Mouse (Mus musculus) MN1 (cell line): ENCODE data around the gene Kdm4a.

Experiments used
- DNase-seq: peaks from one replicate; pipeline ENCODE4 v3.0.0-alpha.2; 2016; ENCODE audit warnings: low spot score

Kdm4a gene

DNA sequence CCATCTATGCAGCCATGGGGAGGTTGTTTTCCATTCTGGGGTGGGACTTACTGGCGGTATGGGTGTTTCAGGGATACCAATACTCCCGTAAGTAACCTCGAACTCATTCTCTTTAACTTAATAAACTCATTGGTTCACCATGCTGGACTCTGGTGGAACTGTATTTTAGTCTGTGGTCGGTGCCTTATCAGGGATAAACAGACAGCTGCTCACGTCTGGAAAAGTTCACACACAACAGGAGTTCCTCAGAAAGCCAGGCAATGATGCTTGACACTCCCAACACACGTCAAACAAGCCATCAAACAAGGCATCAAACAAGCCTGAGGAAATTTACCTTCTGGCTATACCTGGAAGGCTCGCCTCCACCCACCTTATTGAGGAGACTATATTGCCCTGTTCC lies 64.7 kb downstream of the Kdm4a start:
- no peak for DNase-seq

DNA sequence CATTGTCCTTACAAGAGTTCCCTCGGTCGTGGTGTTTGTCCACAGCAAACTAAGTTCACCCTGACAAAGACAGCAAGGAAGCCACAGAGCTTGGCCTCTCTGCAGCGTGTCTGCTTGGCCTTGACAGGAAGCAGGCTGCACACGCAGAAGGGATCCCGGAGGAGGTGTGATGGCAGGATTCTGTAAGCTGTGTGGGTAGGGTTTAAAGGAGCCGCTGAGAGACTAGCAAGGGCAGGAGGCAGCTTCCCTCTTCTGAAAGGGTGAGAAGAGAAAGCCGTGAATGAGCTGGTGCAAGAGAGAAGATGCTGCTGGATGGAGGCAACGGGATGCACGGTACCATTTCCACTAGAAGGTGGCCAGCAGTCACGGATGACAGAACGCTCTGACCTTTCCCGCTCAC lies 67.2 kb downstream of the Kdm4a start:
- no peak for DNase-seq

GRCm38 (mm10) chr4:118109649-118110048 lies 70.2 kb downstream of the Kdm4a start:
- no peak for DNase-seq

- no peak for DNase-seq
Observed at GRCm38 (mm10) chr4:118108779-118109178, 71.1 kb downstream of the Kdm4a start.

- DNase-seq, result no peak
Observed at GRCm38 (mm10) chr4:118105256-118106053, 74.4 kb downstream of the Kdm4a start.

GRCm38 (mm10) chr4:118103280-118103830 lies 76.5 kb downstream of the Kdm4a start:
- no peak for DNase-seq

DNA sequence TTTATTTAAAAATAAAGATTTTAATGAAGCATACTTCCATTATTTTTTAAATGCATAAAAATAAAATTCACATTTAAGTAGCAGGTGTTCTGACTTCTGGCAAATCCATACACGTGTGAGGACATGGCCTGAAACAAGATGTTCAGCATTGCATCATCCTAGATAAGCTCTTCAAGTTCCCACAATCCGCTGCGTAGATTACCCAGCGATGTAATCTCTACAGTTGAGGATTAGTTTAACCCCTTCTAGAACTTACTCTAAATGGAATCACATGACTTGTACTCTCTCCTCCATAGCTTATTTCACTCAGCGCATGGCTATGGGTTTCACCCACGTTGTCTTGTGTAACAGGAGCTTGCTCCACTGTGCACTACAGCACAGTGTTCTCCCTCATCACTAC lies 78.3 kb downstream of the Kdm4a start:
- no peak for DNase-seq

- no peak for DNase-seq
Observed at GRCm38 (mm10) chr4:118099637-118100364, 80.0 kb downstream of the Kdm4a start.

- no peak for DNase-seq
Observed at GRCm38 (mm10) chr4:118098571-118098970, 81.3 kb downstream of the Kdm4a start.

GRCm38 (mm10) chr4:118096069-118096468 lies 83.8 kb downstream of the Kdm4a start:
- DNase-seq, result no peak

- DNase-seq, result no peak
Observed at GRCm38 (mm10) chr4:118092784-118093457, 86.9 kb downstream of the Kdm4a start.

DNA sequence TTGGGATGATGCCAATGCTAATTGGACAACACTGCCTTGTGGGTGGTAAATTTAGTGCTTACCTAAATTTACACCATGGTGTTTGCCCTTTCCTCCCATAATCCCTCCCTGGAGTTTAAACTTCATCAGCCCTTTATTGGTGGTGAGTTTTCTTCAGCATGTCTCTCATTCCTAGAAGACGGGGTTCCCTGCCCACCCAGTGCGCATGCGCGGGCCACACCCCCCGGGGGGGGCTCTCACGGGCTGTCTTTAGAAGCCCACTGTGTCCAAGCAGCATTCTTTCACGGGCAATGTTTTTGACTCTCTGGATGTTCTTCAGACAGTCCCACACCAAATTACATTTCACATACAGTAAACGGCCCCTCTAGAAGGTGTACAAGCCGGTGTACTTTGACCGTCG lies 89.4 kb downstream of the Kdm4a start:
- no peak for DNase-seq

DNA sequence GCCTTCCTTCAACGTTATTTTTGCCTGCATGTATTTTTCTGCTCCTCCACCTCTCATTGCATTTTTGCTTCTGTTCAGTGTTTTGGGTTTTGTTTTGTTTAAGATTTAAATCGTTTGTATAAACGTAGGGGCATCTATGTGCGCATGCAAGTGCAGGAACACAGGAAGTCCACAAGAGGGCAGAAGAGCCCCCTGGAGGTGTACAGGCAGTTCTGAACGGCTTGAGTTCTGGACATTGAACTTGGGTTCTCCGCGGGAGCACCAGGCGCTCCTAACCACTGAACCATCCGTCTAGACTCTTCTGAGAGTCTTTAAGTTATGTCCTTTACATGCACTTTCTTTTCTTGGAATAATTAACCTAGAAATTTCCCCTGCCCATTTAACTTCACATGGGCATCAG lies 89.9 kb downstream of the Kdm4a start:
- peak; percentile 11 for DNase-seq

DNA sequence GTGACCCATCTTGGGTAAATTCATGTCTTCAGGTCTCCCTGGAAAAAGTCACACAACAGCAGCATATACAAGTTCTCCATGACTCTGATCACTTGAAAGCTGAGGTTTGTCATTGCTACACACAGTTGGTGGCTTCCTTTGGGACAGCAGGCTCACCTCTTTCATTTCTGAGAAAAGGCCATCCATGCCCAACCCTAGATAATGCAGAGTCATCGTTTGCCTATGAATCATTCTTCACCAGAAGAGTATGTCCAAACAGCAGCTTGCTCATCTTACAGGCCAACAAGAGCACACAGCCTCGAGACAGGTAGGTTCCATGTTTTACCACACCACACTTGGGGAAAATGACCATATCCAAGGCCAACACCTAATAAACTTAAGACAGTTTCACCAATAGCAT lies 91.1 kb downstream of the Kdm4a start:
- DNase-seq, result no peak
